Mouse (Mus musculus) spleen, postnatal 14 days (tissue): Measurements from ENCODE around the gene Nfkbil1.

Experiments used
- DNase-seq, 2 experiments: peaks; one replicate each; pipeline ENCODE4 v3.0.0; 2021 to 2022; ENCODE audit warnings: low spot score in 2 of 2

Gene Nfkbil1

DNA sequence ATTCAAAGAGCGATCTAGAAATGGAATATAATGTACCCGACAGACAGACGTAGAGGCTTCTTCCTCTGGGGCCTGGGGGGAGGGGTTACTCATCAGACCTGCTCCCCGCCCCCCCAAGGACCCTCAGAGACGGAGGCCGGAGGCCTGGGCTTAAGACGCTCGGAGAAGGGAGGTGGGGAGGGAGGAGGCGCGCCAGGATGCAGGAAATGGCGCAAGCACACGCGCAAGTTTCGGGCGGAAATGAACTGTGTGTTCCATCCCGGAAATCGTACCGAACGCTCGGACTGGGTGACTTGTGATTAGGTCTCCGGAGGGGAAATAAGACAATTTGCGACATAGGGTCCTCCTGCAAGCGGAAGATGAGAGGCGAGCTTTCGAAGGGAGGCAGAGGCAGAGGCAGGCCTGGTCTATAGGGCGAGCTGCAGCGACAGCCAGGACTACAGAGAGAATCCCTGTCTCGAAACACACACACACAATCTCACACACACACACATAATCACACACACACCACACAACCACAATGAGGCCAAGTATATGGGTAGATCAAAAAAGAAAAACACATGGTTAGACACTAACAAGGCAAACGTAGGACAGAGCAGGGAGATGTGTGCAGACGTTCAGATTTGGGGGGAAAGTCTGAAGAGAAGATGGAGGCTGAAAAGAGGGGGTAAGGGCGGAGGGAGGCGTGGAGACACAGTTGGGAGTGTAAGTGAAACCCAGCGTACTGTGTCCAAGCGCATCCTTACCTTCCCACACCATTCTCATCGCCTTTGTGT lies at the start of gene Nfkbil1:
Nfkbil1 (minus strand) TSS at position 179 of the 776 bp plus-strand sequence.
- DNase-seq: peak; percentile 71 to 80

DNA sequence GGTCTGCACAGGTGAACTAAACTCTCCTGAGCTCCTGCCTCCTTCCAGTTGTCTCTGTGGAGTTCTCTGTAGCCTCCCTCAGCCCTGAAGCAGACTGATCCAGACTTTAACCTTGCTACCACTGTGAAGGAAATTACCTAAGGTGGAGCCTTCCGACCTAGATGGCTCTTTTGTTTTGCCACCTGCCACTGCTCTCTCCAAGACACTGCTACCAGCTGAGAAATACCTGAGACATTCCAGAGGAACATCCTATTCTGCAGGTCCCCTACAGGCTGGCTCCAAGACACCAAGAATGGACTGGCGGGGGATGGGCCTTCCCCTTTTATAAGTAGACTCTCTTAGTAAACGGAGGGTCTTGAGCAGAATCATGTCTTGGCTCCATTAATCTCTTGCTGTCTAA lies 44.7 kb upstream of the Nfkbil1 start:
- DNase-seq: no peak

DNA sequence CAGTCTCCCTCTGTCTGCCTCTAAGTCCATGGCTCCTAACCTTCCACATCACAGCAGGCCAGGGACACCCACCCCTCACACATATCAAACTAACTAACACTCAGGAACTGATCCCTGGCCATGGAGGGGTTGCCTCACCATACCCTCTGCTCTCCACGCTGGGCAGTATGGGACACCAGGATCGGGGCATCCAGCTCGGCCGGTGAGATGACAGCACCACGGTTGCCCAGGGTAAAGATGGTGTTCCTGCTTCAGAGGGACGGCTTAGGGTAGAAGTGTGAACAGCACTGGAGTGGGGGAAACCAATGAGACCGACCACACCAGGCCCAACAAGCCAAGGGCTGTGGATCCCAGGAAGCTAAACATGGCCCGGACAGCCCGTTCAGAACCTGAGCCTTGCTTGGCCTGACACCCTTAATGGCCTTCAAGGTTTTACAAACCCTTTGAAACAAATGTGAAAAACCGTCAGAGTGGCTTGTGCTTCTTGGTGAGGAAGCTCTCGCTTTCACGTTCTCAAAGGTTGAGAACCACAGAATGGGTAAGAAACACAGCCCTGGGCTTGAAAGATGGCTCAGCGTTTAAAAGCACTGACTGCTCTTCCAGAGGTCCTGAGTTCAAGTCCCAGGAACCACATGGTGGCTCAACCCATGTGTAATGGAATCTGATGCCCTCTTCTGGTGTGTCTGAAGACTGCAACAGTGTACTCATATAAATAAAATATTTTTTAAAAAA lies 43.5 kb upstream of the Nfkbil1 start:
- no peak for DNase-seq

DNA sequence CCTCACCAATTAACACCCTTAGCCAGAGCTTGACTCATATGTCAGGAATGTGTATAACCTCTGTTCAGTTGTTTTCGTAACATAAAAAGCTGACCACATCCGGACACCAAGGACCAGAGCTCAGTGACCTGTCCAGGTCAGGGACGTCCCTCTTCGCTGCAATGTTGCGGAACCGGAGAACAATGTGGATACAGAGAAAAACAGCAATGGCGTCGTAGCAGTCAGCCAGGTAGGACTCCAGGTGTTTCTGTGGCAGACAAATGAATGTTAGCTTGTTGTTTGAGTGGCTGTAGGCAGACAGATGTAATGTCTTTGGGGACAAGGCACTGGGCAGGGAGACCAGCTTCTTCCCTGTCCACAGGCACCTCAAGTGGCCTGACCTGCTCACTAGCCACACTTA lies 42.5 kb upstream of the Nfkbil1 start:
- DNase-seq: no peak

DNA sequence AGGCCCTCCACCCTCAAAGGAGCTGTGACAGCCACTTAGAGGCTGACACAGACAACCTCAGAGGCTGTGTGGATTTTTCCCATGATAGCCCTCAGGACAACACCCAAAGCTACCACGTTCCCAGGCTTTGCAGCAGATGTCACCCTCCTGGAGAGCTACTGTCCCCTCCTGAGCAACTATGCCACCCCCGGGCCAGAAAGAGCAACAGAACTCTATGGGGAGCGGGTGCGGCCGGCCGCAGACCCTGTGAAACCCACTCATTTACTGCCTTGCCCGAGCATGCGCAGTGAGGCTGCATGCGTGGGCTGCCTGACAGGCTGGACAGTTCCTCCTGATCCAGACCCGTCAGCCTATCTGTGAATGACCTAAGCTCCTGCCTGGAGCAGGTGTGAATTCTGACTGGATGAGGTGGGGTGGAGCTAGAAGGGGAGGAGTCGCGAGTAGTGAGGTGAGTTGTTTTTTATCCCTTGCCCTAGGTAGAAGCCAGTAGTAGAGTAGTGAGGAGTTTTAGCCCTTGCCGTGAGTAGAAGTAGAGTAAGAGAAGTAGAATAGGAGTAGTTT lies 40.8 kb upstream of the Nfkbil1 start:
- no peak for DNase-seq

DNA sequence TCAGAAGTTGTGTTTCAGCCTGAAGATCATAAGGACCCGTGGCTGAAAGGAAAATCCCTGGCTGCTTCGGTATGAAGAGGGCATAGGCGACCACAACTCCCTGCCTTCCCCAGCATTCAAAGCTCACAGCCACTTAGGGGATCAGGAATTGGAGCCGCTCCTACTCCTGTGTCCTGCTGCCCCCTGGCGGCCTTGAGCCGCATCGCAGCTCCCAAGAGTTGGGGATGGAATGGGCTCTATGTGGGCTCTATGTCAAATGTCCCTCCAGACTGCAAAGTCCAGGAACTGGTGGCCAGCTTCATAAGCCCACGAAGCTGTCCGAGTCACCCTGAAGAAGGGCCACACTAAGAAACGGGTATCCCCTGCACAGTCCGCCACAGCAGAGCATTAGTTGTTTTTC lies 39.2 kb upstream of the Nfkbil1 start:
- peak; percentile 73 to 84 for DNase-seq

DNA sequence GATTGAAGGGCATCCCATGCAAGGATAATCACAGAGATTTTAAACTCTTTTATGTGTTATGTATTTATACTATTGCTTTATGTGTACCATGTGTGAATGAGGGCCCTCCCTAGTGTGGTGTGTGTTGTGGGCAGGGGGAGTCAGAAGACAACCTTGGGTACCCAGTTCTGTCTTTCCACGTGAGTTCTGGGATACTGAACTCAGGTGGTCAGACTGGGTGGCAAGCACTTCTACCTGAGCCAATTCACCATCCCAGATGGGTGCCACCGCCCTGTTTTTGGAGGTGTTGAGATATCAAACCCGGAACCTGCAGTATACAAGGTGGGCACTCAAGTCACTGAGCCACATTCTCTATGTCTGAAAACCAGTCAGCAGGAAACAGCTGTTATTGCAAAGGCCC lies 36.7 kb upstream of the Nfkbil1 start:
- no peak for DNase-seq

DNA sequence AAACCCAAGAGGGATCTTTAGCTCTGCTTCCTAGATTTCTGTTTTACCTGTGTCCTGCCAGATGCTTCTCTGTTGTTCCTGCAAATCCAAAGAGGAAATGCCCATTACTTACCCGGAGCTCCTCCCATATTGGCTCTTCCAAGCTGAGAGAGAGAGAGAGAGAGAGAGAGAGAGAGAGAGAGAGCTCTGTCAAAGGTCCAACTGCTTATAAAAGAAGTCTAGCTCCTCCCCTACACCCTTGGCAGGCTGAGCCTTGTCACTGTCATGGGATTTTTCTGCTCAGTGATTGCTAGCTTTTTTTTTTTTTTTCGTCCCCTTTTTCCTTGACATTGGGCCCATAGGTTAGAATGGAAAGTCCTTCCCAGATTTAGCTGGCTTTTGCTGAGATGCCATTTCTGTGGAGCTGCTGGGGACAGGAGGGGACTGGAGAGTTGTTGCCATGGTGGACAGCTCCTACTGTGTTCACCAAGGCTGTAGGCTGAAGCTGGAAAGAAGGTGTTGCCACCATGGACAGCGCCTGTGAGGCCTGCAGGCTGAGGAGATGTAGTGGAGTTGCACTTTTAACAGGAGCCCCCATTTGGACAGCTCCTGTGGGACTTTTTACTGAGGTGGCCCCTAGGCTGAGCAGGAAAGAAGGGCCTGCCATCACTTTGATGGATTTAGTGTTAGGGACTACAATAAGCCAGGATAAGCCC lies 34.2 kb upstream of the Nfkbil1 start:
- DNase-seq: peak; percentile 27 to 53

DNA sequence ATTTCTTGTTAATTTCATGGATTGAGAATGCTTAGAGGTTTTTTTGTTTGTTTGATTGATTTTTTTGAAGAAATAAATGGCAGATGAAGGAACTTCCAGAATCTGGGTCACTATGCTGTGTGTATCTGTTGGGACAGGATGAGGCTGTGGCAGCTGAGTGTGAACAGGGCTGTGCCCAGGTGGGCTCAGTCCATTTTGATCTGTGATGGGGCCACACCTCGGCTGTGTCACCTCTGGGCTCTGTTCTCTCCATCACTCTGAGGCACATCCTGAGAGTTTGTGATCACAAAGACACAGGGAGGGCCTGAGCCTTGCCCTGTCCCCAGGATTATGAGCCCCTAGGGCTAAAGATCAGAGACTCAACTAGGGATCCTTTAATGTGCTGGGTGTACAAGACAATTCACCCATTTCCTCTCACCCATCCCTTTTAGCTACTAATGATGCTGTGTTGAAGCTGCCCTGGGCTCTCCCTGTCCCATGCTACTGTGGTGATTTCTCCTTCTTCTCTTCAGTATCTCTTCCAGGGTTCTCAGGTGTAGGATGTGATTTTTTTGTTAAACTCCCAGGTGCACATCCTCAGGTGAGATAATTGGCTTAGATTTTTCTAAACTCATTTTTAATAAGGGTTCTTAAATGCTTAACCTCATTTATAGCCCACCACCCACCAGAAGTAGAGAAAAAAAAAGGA lies 32.0 kb upstream of the Nfkbil1 start:
- DNase-seq: no peak

DNA sequence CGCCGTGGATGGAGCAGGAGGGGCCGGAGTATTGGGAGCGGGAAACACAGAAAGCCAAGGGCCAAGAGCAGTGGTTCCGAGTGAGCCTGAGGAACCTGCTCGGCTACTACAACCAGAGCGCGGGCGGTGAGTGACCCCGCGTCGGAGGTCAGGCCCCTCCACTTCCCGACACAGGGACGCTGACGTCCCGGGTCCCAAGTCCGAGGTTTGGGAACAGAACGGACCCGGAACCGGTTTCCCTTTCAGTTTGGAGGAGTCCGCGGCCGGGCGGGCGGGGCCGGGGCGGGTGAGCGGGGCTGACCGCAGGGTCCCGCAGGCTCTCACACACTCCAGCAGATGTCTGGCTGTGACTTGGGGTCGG lies 27.9 kb upstream of the Nfkbil1 start:
- DNase-seq: no peak

DNA sequence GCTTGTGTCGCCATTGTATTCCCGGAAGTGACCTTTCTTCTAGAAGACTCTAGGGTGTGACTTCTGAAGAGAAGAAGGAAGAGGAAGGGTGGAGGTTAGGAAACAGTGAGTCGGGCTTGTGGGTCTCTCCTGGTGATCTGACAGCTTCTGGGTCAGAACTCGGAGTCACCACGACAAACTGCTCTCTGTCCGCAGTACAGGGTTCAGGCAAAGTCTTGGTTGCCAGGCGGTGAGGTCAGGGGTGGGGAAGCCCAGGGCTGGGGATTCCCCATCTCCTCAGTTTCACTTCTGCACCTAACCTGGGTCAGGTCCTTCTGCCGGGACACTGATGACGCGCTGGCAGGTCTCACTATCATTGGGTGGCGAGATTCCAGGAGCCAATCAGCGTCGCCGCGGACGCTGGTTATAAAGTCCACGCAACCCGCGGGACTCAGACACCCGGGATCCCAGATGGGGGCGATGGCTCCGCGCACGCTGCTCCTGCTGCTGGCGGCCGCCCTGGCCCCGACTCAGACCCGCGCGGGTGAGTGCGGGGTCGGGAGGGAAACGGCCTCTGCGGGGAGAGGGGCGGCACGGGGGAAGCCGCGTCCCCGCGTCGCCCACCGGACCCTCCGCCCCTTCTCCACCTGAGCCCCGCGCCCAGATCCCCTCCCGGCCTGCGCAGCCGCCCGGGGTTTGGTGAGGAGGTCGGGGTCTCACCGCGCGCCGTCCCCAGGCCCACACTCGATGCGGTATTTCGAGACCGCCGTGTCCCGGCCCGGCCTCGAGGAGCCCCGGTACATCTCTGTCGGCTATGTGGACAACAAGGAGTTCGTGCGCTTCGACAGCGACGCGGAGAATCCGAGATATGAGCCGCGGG lies 27.3 kb upstream of the Nfkbil1 start, which contains the start of gene H2-D1:
H2-D1 (plus strand) TSS at position 67 of the 859 bp plus-strand sequence.
- DNase-seq: peak; percentile 98 to 100

DNA sequence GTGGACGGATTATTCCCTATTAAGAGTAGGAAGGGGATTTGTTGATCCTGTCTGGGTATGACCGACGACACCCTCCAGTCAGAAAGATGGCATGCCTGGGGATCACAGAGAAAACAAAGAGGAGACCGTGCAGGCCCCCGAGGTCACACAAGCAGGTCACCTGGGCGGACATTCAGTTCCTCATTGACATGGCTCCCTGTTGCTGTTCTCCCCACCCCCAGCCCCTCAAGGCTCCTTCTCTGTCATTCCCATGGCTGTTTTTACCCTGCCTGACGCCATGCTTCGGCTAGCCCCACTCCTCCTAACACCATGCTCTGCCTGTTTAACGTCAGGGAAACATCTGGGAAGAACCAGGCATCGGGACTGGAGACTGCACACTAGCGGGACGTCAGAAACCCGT lies 26.1 kb upstream of the Nfkbil1 start:
- DNase-seq: no peak

DNA sequence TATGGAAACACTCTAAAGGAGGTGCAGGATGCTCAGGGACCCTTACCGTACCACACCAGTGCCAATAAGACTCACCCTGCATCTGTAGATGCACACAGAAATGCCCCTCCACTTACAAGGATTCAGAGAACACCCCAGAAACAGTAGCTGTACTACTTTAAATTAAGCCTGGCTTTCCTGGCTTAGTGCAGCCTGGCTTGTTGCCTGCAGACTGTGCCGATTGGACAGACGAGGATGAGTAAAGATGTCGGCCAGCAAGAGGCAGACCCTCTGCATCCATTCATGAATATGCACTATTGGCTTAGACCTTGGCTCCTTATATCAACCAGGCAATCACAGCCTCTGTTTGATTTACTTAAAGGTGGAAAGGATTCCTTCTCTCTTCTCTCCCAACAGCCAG lies 24.0 kb upstream of the Nfkbil1 start:
- no peak for DNase-seq

DNA sequence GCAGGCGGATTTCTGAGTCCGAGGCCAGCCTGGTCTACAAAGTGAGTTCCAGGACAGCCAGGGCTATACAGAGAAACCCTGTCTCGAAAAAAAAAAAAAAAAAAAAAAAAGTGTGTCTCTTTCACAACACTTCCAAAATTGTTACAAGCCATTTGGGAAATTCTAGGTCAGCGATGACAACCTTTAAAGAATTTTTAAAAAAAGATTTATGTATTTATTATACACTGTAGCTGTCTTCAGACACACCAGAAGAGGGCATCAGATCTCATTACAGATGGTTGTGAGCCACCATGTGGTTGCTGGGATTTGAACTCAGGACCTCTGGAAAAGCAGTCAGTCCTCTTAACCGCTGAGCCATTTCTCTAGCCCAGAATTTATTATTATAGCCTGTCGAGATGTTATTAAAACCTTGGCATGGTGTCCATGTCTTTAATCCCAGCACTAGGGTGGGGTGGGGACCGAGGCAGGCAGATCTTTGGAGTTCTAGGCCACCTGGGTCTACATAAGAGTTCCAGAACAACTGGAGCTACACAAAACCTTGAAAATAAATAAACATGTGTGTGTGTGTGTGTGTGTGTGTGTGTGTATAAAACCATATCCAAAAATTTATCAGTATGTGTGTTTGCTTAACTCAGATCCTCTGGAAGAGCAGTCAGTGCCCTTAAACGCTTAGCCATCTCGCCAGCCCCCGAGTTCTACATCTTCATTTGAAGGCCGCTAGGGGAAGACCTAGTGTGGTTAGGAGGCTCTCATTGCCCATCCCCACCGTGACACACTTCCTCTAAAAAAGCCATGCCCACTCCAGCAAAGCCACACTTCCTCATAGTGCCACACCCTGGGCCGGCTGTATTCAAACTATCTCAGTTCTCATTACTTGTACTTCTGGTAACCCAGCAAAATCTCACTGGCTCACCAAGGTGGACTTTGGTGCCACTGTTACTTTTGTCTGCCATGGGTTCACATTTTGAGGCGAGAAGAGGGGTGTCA lies 23.2 kb upstream of the Nfkbil1 start:
- peak; percentile 58 to 65 for DNase-seq

DNA sequence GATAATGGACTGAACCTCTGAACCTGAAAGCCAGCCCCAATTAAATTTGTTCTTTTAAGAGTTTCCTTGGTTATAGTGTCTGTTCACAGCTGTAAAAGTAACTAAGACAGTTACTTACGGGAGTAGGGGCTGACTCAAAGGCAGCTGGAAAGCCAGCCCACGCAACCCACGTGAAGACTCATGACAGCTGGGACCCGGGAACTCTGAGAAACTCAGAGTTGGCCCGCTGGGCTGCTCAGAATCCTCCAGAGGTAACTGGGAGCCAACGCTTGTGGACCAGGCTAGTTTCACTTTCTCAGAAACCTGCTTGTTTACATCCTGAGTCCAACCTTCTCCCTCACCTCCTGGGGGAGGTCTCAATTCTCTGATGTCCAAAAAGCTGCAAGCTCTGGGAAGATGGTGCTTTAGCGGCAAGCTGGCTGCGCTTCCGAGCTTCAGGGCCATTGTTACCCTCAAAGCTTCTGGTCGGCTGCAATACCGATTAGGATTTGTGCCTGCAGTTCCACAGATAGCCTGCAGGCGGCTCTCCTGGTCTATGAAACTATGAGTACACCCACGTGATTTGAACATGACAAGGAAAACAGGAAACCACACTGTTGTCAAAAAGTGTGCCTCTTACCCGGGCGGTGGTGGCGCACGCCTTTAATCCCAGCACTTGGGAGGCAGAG lies 22.4 kb upstream of the Nfkbil1 start:
- DNase-seq: peak; percentile 94 to 97

DNA sequence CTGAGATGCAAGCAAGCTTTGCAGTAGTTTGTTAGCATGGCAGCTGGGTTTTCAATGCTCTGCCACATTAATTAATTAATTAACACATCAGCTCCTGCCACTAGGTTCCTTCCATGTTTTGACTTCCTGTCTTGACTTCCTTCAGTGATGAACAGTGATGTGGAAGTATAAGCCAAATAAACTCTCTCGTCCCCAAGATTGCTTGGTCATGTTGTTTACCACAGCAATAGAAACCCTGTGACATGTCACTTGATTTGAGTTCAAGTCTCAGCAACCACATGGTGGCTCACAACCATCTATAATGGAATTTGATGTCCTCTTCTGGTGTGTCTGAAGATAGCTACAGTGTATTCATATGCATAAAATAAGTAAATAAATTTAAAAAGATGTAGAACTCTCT lies 21.8 kb upstream of the Nfkbil1 start:
- no peak for DNase-seq

DNA sequence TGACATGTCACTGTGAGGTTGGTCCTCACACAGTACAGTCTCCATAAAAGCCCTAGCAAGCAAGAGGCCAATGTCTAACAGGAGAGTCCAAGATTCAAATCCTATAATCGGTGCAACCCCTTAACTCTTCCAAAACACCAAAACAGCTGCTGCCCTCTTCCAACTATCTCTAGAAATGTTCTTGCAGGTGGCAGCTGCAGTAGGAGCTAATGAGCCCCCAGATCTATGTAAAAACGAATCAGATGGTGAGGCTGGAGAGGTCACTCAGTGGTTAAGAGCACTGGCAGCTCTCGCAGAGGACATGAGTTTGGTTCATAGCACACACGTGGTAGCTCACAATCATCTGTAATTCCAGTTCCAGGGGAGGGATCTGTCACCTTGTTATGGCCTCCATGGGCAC lies 20.1 kb upstream of the Nfkbil1 start:
- no peak for DNase-seq

DNA sequence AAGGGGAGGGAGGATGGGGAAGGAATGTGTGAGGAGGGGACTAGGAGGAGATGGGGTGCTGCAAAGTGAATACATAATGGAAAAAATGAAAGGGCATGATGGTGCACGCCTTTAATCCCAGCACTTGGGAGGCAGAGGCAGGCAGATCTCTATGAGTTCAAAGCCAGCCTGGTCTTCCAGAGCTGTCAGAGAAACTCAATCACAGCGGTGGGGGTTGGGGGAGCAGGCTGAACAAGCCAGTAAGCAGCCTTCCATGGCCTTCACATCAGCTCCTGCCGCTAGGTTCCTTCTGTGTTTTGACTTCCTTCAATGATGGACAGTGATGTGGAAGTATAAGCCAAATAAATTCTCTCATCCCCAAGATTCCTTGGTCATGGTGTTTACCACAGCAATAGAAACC lies 19.7 kb upstream of the Nfkbil1 start:
- no peak for DNase-seq
